Comparison of ENCODE assay signal across 8 mouse cellular contexts in genomic region chr7:25756011-25756410, GRCm38 (mm10). TPM values are rescaled to one million over a fixed set of nuclear protein-coding genes. Genes with fewer than 3 reads are reported as not detected.
DNase-seq lines count a peak whose midpoint lies in the region; ATAC-seq lines count a peak whose summit lies in the region.

No protein-coding gene starts in this region.

- H3K27me3 ChIP-seq in forebrain, embryonic 10.5 days (ENCODE audit: poor library complexity, severe bottlenecking) = no peaks in the 10 kb centered on the region
- no peaks in the 10 kb centered on the region for H3K27me3 ChIP-seq in heart, embryonic 16.5 days (ENCODE audit: control insufficient read depth, insufficient read depth, low read length)
- H3K27me3 ChIP-seq in liver, embryonic 15.5 days = 0 out of 2 replicates have a peak, but pooled peaks cover 3% of the 10 kb centered on the region
- no peaks in the 10 kb centered on the region for H3K27me3 ChIP-seq in neural tube, embryonic 12.5 days (replicated peaks)

- H3K4me2 ChIP-seq in heart, embryonic 16.5 days (ENCODE audit: low read depth, low read length) = peak overlapping the region; percentile 97
- H3K4me2 ChIP-seq in liver, embryonic 15.5 days = peak overlapping the region; percentile 96
- H3K4me2 ChIP-seq in neural tube, embryonic 12.5 days (replicated peaks) = peak overlapping the region; percentile 94

- peak overlapping the region; percentile 59 for H3K4me3 ChIP-seq in brown adipose tissue, adult 24 weeks (ENCODE audit: insufficient read depth, low read depth, low read length)
- H3K4me3 ChIP-seq in forebrain, embryonic 10.5 days = peak overlapping the region; percentile 99
- H3K4me3 ChIP-seq in heart, embryonic 16.5 days (ENCODE audit: low read length) = peak overlapping the region; percentile 85
- peak overlapping the region; percentile 80 for H3K4me3 ChIP-seq in liver, embryonic 15.5 days (replicated peaks)
- peak overlapping the region; percentile 97 for H3K4me3 ChIP-seq in neural tube, embryonic 12.5 days

- H3K9me3 ChIP-seq in forebrain, embryonic 10.5 days = no peaks in the 10 kb centered on the region
- H3K9me3 ChIP-seq in heart, embryonic 16.5 days (replicated peaks; ENCODE audit: control insufficient read depth, low read length) = no peaks in the 10 kb centered on the region
- no peaks in the 10 kb centered on the region for H3K9me3 ChIP-seq in liver, embryonic 15.5 days (replicated peaks)
- H3K9me3 ChIP-seq in neural tube, embryonic 12.5 days = no peaks in the 10 kb centered on the region

- H3K27ac ChIP-seq in brown adipose tissue, adult 24 weeks (replicated peaks; ENCODE audit: low read depth, low read length) = peak overlapping the region; percentile 47
- H3K27ac ChIP-seq in forebrain, embryonic 10.5 days = peak overlapping the region; percentile 99
- H3K27ac ChIP-seq in heart, embryonic 16.5 days (ENCODE audit: low read length) = peak overlapping the region; percentile 95
- peak overlapping the region; percentile 97 for H3K27ac ChIP-seq in liver, embryonic 15.5 days (replicated peaks)
- peak overlapping the region; percentile 38 for H3K27ac ChIP-seq in neural tube, embryonic 12.5 days

- H3K9ac ChIP-seq in heart, embryonic 16.5 days (ENCODE audit: low read length) = peak overlapping the region; percentile 71
- peak overlapping the region; percentile 63 for H3K9ac ChIP-seq in liver, embryonic 15.5 days
- H3K9ac ChIP-seq in neural tube, embryonic 12.5 days = peak overlapping the region; percentile 42; the same call in 1 of the 2 replicates

- peaks cover 12% of the 10 kb centered on the region; the same call in 1 of the 2 replicates for H3K4me1 ChIP-seq in brown adipose tissue, adult 24 weeks (ENCODE audit: control insufficient read depth, insufficient read depth, insufficient read length, low read length)
- H3K4me1 ChIP-seq in forebrain, embryonic 10.5 days = peaks cover 21% of the 10 kb centered on the region
- H3K4me1 ChIP-seq in heart, embryonic 16.5 days (ENCODE audit: control insufficient read depth, insufficient read depth, low read length) = peaks cover 19% of the 10 kb centered on the region
- H3K4me1 ChIP-seq in liver, embryonic 15.5 days (replicated peaks) = peaks cover 39% of the 10 kb centered on the region
- peaks cover 20% of the 10 kb centered on the region for H3K4me1 ChIP-seq in neural tube, embryonic 12.5 days

- peaks cover 32% of the 10 kb centered on the region for H3K36me3 ChIP-seq in forebrain, embryonic 10.5 days (replicated peaks)
- peaks cover 3% of the 10 kb centered on the region; the same call in 1 of the 2 replicates for H3K36me3 ChIP-seq in heart, embryonic 16.5 days (ENCODE audit: control insufficient read depth, insufficient read depth)
- H3K36me3 ChIP-seq in liver, embryonic 15.5 days (replicated peaks) = peaks cover 19% of the 10 kb centered on the region
- peaks cover 10% of the 10 kb centered on the region for H3K36me3 ChIP-seq in neural tube, embryonic 12.5 days

- ATAC-seq in CD4-positive, CD25-positive, alpha-beta regulatory T cell, adult 4 months = peak; percentile 51
- ATAC-seq in heart, embryonic 16.5 days (replicated peaks; ENCODE audit: extremely low read depth, insufficient read depth, low FRiP score) = peak; percentile 6
- ATAC-seq in liver, embryonic 15.5 days (ENCODE audit: insufficient read depth) = no peak
- peak; percentile 42 for ATAC-seq in neural tube, embryonic 12.5 days (ENCODE audit: low FRiP score, low read depth)

- DNase-seq in forebrain, embryonic 10.5 days (ENCODE audit: extremely low spot score, low spot score) = peak; percentile 85
- DNase-seq in kidney, postnatal 36 days = peak; percentile 95 to 98
- peak; percentile 67 for DNase-seq in telencephalon, adult 2 months (ENCODE audit: low read depth, low spot score)

- 1% methylated on average over 18 of the region's 18 CpGs for WGBS in forebrain, embryonic 10.5 days
- WGBS in heart, embryonic 16.5 days = under 1% methylated on average over 18 of the region's 18 CpGs
- 1% methylated on average over 18 of the region's 18 CpGs for WGBS in liver, embryonic 15.5 days (ENCODE audit: insufficient replicate concordance)
- WGBS in neural tube, embryonic 12.5 days = under 1% methylated on average over 18 of the region's 18 CpGs

RNA-seq across cellular contexts. Expression of gene Hnrnpul1, which starts 1.5 kb away (rescaled TPM):
- 10 to 100 TPM; 40.5 to 57.0 TPM for polyA plus RNA-seq in CD4-positive, CD25-positive, alpha-beta regulatory T cell, adult 4 months (2017; shearing (Covaris generic))
- 42.6 and 44.5 TPM in 2 replicates for polyA plus RNA-seq in brown adipose tissue, adult 24 weeks (2012; ENCODE audit: insufficient read depth, insufficient read length, missing spikeins)
- 59.2 and 60.5 TPM in 2 replicates for polyA plus RNA-seq in forebrain, embryonic 10.5 days (2016; fragmentation: Nextera tagmentation; extraction: Ambion mirVana)
- 32.3 and 34.4 TPM in 2 replicates for polyA plus RNA-seq in heart, embryonic 16.5 days (2015; fragmentation: Nextera tagmentation; extraction: Ambion mirVana)
- polyA plus RNA-seq in liver, embryonic 15.5 days (2015; fragmentation: Nextera tagmentation; extraction: Ambion mirVana) = 26.8 and 28.0 TPM in 2 replicates
- polyA plus RNA-seq in neural tube, embryonic 12.5 days (2016; fragmentation: Nextera tagmentation; extraction: Ambion mirVana) = 64.7 and 67.0 TPM in 2 replicates

RNA-seq across cellular contexts. Expression of gene Axl, which starts 32.5 kb away (rescaled TPM):
- 10 to 100 TPM; 17.8 to 34.4 TPM for polyA plus RNA-seq in CD4-positive, CD25-positive, alpha-beta regulatory T cell, adult 4 months (2017; shearing (Covaris generic))
- polyA plus RNA-seq in brown adipose tissue, adult 24 weeks (2012; ENCODE audit: insufficient read depth, insufficient read length, missing spikeins) = 18.6 and 24.1 TPM in 2 replicates
- polyA plus RNA-seq in forebrain, embryonic 10.5 days (2016; fragmentation: Nextera tagmentation; extraction: Ambion mirVana) = 19.3 and 19.5 TPM in 2 replicates
- polyA plus RNA-seq in heart, embryonic 16.5 days (2015; fragmentation: Nextera tagmentation; extraction: Ambion mirVana) = 44.5 and 45.1 TPM in 2 replicates
- polyA plus RNA-seq in liver, embryonic 15.5 days (2015; fragmentation: Nextera tagmentation; extraction: Ambion mirVana) = 18.1 and 22.2 TPM in 2 replicates
- 33.0 and 35.7 TPM in 2 replicates for polyA plus RNA-seq in neural tube, embryonic 12.5 days (2016; fragmentation: Nextera tagmentation; extraction: Ambion mirVana)

RNA-seq across cellular contexts. Expression of gene Ccdc97, which starts 37.1 kb away (rescaled TPM):
- polyA plus RNA-seq in CD4-positive, CD25-positive, alpha-beta regulatory T cell, adult 4 months (2017; shearing (Covaris generic)) = 10 to 100 TPM; 36.5 to 68.4 TPM
- polyA plus RNA-seq in brown adipose tissue, adult 24 weeks (2012; ENCODE audit: insufficient read depth, insufficient read length, missing spikeins) = 16.9 and 17.0 TPM in 2 replicates
- polyA plus RNA-seq in forebrain, embryonic 10.5 days (2016; fragmentation: Nextera tagmentation; extraction: Ambion mirVana) = 28.7 and 29.6 TPM in 2 replicates
- 19.9 and 23.0 TPM in 2 replicates for polyA plus RNA-seq in heart, embryonic 16.5 days (2015; fragmentation: Nextera tagmentation; extraction: Ambion mirVana)
- 9.7 and 10.6 TPM in 2 replicates for polyA plus RNA-seq in liver, embryonic 15.5 days (2015; fragmentation: Nextera tagmentation; extraction: Ambion mirVana)
- polyA plus RNA-seq in neural tube, embryonic 12.5 days (2016; fragmentation: Nextera tagmentation; extraction: Ambion mirVana) = 31.3 and 34.0 TPM in 2 replicates

Comparison
In these comparisons a context has a peak if more than half of its experiments do, and no peak if none do; other contexts are left out.
1. H3K27ac ChIP-seq: peak in every context shown above with its lines; median percentile 99 in forebrain, embryonic 10.5 days; 97 in liver, embryonic 15.5 days; 95 in heart, embryonic 16.5 days; 47 in brown adipose tissue, adult 24 weeks; 38 in neural tube, embryonic 12.5 days.